Mouse (Mus musculus): ENCODE measurements at regions not wholly inside any gene's neighbourhood (a gene's known extent, or its start where the extent isn't known, plus 50 kb on each side); places are given as distances from the start of the nearest gene placed in this dataset.
"Not testable (repeated sequence)": the region's sequence is repeated elsewhere in the genome, so short reads cannot be mapped to it uniquely, and the experiment has no call there.

DNA sequence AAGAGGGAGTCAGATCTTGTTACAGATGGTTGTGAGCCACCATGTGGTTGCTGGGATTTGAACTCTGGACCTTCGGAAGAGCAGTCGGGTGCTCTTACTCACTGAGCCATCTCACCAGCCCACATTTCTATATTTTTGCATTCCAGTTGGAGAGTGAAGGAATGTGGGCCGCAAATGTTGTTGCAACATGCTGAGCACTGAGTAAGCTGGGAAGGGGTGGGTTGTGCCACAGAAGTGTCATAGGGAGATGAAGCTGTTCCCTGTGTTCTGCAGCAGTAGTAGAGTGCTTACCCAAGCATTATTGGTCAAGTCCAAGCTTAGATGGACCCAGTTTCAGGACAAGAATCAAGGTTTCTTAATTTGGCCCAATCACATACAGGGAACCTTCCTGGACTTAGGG is 169.1 kb upstream of the Cdkn3 start:
- DNase-seq, result no peak

DNA sequence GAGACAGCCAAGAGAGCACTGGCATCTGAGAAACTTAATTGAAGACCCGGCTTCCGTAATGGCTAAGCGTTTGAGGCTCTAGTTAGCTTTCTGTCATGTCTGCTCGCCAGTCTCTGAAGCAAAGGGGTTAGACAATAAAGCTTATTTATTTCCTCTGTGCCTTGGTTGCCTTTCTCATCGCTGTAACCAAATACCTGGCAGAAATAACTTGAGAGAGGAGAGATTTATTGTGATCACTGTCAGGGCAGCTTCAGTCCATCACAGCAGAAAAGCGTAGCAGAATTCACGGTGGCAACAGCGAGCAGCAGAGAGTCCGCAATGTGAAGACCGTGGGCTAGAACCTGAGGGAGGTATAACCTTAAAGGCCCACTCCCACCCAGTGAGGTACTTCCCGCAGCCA is 174.2 kb upstream of the Cdkn3 start:
- no peak for DNase-seq

DNA sequence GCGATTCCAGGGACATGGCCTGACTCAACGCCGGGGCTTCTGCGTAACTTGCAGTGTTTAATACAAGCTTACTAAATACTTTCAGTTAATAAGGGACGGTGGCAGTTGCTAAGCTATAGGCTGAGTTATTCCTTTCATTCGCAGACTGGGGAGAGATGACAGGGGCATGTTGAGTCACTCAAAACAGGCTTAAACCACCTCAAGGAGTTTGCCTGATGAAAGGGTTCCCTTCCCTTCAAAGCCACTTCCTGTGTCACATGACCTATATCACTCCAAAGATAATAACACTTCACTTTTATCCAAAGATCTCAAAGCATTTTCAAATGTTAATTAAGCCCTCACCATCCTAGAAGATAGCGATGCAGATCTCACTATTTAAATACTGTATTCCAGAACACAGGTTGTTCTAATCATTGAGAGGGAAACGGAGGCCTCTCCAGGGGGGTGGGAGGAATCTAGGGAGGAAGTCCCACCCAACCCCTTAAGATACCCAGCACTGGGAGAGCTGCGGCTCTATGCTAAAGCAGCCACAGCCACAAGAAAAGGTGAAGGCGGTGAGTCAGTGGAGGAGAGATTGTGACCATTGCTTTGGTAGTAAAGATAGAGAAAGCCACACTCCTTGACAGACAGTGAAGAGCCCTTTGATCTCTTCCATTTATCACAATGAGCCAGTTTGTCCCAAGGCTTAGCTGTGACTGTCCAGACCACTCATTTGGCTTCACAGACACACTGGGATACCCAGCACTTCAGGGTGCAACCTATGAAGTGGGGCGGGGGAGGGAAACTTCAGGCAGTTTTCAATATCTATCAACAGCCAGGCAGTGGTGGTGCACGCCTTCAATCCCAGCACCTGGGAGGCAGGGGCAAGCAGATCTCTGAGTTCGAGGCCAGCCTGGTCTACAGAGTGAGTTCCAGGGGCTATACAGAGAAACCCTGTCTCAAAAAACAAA is 182.0 kb upstream of the Cdkn3 start:
- peak; percentile 34 for DNase-seq

DNA sequence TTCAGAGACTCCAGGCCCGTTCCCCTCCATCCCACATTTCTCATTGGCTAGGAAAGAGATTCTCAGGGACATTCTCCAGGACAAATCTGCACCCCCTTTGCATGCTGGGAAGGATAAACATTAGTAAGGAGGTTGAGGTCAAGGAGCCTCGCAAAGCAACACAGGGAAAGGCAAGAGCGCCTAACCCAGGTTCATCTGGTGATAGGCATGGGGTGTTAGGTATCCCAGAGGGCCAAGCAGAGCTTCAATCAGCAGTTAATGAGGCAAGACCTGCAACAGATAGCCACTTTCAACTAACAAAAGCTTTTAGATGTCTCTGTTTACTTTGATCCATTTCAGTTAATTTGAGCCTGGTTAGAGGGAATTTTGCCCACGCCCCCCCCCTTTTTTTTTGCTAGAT is 184.5 kb upstream of the Cdkn3 start:
- no peak for DNase-seq

DNA sequence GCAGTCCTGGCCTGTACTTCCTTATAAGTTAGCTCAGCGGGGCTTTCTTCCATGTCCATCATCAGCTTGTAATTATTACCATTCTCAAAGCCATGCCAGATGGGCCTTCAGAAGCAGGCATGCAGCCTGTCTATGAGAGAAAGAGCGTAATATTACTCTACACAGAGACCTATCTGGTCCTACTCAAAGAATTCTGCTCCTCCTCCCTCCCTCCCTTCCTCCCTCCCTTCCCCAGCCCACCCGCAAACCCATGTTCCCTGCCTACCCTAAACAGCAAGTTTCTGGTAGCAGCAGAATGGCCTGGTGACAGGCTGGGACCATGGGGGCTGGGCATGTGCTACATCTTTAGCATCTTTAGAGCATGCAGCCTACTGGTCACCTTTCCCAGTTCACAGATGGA is 184.9 kb upstream of the Cdkn3 start:
- no peak for DNase-seq

DNA sequence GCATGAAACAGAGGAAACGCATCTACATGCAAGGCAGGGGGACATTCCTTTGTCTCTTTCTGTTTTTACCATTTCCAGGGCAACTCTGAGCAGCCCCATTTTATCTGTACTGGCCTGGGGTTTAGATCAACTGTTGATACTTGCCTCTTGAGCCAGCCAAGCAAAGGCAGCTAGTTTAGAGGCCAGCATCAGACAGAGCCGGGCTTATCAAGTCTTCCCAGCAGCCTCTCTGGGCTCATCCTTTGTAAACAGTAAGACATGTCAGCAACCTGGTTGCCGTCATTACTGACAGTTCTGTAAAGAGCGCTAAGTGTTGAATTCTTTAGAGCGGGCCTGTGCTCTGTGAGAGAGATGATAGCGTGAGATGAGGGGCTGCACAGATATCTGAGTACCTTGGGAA is 182.9 kb upstream of the Bmp4 start:
- no peak for DNase-seq

DNA sequence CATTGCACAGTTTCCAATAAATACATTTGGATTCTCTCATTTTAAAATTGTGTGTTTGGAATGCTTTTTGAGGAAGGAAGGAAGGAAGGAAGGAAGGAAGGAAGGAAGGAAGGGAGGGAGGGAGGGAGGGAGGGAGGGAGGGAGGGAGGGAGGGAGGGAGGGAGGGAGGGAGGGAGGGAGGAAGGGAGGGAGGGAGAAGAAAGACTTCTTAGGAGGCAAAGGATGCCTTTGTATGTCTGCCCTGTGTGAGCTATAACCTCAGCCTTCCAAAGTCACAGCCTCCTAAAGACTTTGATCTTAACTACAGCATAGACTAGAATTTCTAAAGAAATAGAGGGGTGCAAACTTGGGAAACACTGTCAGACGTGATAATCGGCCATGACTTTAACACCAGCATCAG is 182.5 kb upstream of the Bmp4 start:
- not testable (repeated sequence) for DNase-seq

DNA sequence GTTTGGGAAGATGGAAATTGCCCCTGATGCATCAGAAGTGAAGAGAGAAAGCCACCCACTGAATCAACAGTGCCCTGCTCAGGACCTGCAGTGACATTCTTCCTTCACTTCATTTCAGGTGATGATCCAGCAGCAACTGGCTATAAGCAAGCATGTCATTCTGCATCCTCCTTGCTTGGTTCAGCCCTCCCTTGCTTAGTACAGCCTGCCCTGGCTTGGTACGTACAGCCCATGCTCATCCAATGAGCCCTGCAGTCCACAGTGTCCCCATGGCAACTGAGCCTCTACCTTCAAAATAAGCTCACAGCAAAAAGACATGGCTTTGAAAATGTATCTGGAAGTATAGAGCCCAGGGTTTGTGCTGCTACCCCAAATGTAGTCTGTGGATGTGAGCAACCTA is 181.4 kb upstream of the Bmp4 start:
- no peak for DNase-seq

DNA sequence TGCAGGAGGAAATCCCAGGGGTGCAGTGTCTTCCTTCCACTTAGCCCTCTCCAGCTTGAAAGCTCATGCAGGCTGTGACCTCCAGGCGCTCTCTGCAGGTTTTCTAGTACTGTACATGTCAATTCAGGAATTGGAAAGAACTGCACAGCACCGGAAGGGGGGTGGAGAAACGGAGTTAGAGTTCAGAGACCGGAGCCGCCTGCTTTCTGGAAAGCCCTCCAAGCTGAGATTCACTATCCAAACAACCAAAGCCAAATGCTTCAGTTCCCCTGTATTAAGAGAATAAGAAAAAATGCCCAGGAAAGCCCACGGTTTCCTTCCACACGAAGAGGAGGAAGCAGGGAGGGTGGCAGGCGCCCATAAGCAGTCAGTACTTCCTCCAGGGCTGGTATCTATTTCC is 178.8 kb upstream of the Bmp4 start:
- no peak for DNase-seq

DNA sequence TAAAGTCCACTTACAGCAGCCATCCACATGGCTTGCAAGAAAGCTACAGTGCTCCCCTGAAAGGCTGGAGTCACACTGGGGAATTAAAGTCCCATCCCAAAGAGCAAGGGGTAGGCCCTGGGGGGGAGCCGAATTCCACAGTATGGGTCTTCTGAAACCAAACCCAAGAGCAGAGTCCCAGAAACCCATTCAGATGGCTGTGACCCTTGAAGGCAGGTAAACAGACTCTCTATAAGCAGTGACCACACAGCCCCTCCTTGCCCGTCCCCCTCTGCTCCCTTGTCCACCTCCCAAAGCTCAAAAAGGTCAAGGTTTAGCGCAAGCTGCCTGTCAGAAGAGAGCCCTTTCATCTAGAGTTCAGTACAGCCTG is 176.9 kb upstream of the Bmp4 start:
- DNase-seq, result no peak

DNA sequence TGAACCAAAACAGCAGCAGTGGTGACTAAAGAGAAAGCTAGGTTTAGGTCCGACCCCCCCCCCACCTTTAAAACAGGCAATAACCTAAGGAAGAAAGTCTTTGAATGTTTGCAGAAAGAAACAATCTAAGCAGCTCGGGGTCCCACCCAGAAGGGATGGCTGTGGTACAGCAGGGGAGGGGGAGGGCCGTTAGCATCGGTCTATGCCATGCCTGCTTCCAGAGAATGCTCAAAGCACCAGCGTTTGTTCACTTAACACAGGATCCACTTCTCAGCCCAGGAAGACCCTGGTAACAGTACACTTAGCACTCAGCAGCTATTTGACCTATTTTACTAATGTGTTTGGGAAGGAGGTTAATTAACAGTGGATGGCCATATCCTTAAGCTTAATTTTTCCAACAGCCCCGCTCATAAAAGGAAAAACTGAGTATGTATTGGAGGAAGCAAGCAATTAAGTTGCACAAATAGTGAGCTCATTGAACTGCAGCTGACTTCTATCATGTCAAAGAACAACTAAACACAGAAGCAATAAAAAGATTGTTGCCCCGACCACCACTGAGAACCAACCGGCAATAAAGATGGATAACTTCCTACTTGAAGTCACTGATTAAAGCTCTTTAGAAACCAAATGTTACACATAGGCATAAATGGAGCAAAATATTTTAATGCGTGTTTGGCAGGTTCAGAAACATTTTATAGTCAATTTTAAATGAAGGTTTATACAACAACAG is 176.4 kb upstream of the Bmp4 start:
- no peak for DNase-seq

DNA sequence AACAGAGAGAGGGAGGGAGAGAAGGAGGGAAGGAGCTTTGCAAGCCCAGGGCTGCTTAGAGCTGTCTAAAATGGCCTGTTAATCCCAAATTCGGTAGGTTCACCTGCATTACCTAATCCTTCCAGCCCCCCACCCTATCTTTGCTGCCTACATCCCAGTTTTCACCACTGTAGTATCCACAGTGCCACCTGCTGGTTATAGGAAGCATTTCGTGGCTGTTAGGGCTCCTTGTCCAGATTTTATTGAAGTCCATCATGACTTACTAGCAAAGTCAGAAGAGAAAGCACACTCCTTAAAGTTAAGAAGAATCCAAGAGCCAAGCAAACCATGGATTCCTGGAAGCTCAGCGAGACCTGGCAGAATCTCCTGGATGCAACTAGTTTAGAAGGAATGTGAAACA is 174.5 kb upstream of the Bmp4 start:
- DNase-seq, result peak; percentile 39

DNA sequence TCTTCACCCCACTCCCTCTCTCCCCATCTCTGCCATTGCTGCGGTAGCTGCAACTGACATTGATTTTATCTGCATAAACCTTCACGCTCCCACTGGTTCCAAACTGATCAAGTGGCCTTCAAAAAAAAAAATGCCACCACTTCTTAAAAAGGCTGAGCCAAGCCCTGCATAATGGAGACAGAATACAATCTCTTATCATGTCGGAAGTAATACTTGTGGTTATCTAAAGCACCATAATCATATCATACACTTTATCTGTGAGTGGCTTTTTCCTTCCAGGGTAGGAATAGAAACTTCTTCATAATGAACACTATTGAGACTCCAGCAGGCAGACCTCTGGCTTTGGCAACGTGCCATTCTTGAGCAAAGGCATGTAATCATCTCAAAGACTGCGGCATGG is 171.5 kb upstream of the Bmp4 start:
- no peak for DNase-seq

DNA sequence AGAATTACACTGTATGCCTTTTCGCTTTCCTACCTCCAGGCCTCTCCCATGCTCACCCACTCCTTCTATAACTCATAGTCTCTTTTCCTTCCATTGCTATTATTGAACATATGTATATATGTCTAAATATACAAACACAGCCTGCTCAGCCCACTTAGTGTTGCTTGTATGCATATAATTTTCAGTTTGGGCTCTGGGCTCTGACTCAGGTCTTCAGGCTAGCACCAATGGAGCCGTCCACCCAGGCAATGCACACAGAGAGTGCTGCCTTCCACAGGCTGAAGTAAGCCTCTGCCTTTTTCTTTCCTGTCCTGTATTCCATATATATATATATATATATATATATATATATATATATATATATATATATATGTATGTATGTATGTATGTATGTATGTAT is 162.8 kb upstream of the Bmp4 start:
- no peak for DNase-seq

DNA sequence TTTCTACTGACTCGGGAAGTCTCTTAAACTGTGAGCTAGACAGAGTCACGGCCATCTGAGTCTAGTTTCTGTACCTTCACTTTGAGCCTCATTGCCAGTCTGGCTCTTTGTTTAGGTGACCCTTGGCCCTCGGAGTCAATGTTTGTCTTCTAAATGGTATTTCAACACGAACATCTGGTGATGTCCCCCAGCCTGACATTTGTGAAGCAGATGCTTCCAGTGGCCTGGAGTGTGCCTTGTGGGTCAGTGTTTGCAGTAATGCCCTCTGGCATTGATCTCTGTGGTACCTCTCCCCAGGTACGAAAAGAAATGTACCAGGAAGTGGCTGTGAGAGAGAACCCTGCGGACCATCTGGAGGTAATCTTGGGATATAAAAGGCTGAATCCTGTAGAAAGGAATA is 155.7 kb upstream of the Bmp4 start:
- no peak for DNase-seq

DNA sequence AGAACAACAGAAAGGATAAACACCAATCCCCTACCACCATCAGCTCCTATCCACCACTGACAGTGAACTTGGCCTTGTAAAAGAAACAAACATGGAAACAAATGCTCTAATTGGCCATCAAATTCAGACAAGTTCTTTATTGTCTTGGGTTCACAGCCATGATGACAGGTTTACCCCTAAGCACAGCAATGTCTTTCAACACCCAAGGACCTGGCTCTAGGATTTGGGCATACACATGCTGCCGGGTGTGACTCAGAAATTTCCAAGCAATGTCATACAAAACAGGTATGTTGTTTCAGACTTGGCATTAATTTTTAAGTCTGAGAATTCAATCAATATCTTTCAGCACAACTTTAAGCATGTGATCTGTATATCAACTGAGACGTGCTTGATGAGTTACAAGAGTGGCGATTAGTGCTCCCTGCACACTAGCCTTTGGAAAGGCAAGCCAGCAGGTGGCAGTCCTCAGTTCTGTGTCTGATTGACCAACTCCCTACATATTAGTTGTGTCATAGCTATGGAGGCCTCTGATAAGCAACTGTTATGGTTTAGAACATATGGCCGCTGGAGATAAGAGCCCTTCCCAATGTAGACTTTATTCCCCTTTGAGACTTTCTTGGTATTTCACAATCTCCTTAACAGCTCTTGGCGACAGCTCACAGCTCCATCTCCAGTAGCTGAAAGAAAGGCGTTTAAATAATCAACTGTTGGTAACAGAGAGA is 149.2 kb upstream of the Bmp4 start:
- DNase-seq, result no peak

DNA sequence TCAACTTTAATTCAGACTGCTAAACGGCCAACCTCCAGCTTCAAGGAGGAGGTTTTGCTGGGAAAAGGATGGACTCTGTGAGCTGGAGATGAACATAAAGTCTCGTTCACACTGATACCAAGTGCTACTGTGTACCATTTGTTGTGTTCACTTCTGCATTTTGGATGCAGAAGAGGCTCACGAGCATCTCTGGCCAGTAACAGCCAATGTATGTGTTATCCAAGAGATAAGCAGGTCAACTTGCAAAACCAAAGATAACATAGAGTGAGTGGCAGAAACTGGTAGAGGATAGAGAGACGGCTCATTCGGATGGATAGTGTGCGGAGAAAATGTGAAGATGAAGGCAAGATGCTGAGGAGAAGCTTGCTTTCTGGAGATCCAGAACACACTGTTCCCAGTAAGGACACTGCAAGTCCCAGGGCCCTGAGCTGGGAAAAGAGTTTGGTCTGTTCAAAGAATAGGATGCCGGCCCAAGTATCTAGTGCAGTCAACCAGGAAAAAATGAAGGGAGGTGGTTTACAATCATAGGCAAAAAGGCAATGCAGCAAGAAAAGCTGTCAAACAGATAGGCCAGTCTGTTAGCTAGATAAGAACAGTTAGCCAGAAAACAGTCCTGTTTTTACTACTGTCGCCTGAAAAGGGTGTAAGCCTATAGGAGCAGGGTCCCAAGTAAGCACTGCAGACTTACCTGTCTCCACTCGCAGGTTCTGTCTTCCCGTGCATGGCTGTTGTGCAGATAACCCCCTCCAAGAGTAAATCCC is 145.7 kb upstream of the Bmp4 start:
- DNase-seq, result no peak

DNA sequence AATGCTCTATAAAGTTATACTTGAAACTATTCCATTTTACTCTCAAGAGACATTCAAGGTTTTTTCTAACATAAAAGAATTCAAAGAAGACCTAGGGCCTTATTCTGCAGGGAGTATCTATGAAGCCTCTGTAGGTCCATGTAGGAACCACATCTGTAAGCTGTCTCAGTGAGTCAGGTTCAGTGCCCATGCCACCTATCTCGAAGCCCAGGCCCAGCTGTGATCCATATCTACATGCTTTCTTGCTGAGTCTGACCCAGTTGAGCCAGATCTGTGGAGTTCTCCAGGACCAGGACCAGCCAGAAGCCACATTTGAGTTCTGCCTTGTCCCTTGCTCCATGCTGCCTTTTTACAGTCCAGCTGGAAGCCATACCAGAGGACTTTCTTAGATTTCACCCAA is 142.2 kb upstream of the Bmp4 start:
- no peak for DNase-seq

DNA sequence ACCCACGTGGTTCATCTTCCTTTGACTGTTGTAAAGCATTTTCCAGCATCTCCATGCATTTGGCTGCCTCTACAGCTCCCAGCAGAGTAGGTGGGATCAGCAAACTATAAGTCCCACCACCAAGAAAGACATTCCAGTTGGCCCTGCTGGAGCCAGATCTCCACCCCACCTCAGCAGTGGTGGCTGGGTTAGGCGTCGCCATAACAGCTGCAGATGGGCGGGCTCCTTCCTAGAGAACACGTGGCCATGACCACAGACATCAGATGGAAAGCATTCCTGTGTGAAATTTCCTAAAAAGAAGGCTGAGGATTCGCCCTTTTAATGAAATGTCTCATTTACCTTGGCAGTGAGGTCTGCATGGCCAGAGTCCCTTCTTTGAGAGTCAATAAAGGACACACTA is 140.0 kb upstream of the Bmp4 start:
- no peak for DNase-seq

DNA sequence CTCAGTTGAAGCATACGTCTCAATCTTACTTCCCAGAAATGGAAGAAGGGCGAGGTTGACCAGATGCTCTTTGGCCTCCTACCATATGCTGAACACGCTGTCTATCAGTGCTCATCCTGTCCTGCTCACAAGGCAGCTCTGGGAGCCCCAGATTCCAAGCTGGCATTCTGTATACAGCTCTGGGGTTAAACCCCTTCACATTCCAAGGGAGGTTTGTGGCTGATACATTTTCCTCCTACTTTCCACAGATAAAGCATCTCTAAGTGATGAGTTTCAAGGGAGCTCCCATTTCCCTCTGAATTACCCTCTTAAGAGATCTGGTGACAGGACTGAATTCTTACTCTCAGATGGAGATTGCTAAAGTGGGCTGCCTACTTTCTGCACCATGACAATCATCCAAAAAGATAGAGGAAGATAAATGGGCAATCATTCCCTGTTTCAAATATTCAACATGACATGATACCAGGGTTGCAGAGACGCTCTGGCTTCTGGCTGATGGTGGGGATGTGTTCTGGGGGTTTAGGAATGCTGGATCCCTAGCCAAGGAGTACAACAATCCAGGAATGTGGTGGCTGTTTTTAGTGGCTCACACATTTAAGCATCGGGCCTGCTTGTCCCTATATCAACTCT is 138.7 kb upstream of the Bmp4 start:
- DNase-seq, result no peak

DNA sequence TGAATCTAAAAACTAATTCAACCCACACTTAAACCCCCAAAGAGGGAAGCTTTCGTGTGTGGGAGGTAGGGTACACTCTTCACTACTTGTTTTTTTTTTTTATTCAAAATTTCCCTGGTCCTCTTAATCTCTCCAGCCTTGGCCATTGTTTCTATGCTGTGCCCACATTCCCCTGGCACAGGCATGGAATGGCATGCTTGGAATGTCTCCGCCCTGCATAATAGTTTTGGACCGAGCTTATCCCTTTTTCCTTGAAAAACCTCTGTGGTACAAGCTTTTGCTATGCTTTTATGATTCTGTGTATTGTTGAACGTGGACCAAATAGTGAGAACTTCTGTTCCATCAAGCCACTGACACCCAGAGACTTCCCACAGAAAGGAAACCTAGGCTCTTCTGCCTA is 126.8 kb upstream of the Bmp4 start:
- DNase-seq, result no peak

DNA sequence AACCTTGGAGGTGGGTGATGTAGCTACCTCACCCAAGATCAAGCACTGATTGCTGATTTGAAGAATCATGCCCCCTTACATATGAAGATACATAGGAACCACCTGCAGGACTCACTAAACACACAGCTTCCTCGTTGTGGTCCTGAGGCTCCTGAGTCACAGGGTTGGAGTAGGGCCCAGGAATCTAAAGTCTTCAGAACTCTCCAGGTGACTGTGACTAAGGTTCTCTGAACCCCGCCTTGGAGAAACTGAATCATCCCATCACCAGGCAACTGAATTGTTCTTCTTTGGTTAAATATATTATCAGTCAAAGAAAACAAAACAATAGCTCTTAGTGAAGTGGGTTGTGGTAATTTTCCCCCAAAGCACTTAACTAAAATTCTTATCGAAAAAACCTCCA is 125.8 kb upstream of the Bmp4 start:
- no peak for DNase-seq
